Mouse (Mus musculus): Measurements from ENCODE around the gene Cyth3.

DNA sequence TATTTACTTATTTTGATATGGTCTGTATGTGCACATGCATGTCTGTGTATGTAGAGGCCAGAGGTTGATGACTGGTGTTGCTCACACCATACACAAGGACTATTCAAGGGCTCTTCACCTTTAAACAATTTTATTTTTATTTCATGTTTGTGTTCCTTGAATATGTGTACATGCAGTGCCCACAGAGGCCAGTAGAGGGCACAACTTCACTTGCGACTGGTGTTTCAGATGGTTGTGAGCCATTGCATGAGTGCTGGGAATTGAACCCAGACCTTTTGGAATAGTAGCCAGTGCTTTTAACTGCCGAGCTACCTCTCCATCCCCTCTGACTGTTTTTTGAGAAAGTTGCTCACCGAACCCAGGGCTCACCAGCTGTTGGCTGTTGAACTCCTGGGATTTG is 8.0 kb downstream of the Cyth3 start:
- no peak for TF ChIP-seq POLR2A (IDR thresholded peaks at IDR 0.05; ENCODE audit: low read depth, low read length)
- TF ChIP-seq CTCF (IDR thresholded peaks at IDR 0.05; ENCODE audit: extremely low read depth, insufficient read depth, insufficient read length, insufficient replicate concordance) = no peak

All from spleen, adult 2 months (tissue).